Mouse (Mus musculus): ENCODE measurements around the gene Smlr1.

DNA sequence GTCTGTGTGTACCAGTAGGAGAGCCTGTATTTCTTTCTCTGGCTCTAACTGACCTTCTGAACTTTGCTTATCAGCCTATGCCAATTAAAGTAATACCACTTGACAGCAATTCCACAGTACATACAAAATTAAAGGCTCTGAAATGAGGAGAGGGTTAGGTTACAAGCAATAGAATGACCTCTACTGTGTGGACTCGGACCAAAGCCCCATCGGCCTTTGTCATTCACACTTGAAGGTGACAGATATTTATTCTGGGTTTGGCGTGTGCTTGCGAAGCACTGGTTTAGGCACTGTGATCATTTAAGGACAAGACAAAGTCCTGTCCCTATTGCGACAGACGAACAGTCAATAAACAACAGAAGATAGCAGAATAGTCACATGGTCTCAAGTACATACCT is 3.7 kb upstream of the Smlr1 start:
- TF ChIP-seq CTCF (IDR thresholded peaks at IDR 0.05) (no peak), EP300 (IDR thresholded peaks at IDR 0.05) (no peak)
